Mouse (Mus musculus) testis, adult 2 months (tissue): Measurements from ENCODE around the gene Mrgprb4. TPM values are rescaled to one million over a fixed set of nuclear protein-coding genes. Genes with fewer than 3 reads are reported as not detected.

ENCODE experiments used
- H3K27ac ChIP-seq: fragments of 200-500 bp; 2 replicates; pipeline ENCODE4 v1.5.1; 2012; ENCODE audit warnings: low read depth, low read length; ENCODE audit not compliant: control insufficient read depth, insufficient read depth
- H3K27me3 ChIP-seq: fragments of 200-500 bp; 2 replicates; pipeline ENCODE4 v1.6.1; 2012; ENCODE audit warnings: mild to moderate bottlenecking, low read length, moderate library complexity; ENCODE audit not compliant: control insufficient read depth, insufficient read depth
- H3K36me3 ChIP-seq: fragments of 200-500 bp; 2 replicates; pipeline ENCODE4 v1.6.1; 2012; ENCODE audit warnings: mild to moderate bottlenecking, low read length; ENCODE audit not compliant: control insufficient read depth, insufficient read depth
- H3K4me1 ChIP-seq: fragments of 200-500 bp; 2 replicates; pipeline ENCODE4 v1.6.1; 2012; ENCODE audit warnings: low read length; ENCODE audit not compliant: control insufficient read depth, insufficient read depth
- H3K4me3 ChIP-seq: fragments of 200-500 bp; 2 replicates; pipeline ENCODE4 v1.5.1; 2012; ENCODE audit warnings: low read depth, mild to moderate bottlenecking, low read length, moderate library complexity, mixed read lengths; ENCODE audit not compliant: control insufficient read depth
- CTCF ChIP-seq: fragments of 200-500 bp; IDR thresholded peaks from 2 replicates; pipeline ENCODE4 v1.5.1; 2012; ENCODE audit warnings: low read depth, mild to moderate bottlenecking, inconsistent platforms, low read length, moderate library complexity; ENCODE audit not compliant: control insufficient read depth, insufficient read depth, insufficient replicate concordance
- POLR2A ChIP-seq: fragments of 200-500 bp; IDR thresholded peaks from 2 replicates; pipeline ENCODE4 v1.6.1; 2012; ENCODE audit warnings: low read depth, mild to moderate bottlenecking, inconsistent platforms, low read length, moderate library complexity; ENCODE audit not compliant: control insufficient read depth
- polyA plus RNA-seq: library from polyadenylated mRNA; depleted of rRNA; stranded (reverse); fragments of >200 nt; gene quantifications from 2 replicates; pipeline ENCODE4 v1.2.3, GENCODE M21; 2012; rRNA removed

Gene Mrgprb4
- polyA plus RNA-seq = not detected in 2 replicates

DNA sequence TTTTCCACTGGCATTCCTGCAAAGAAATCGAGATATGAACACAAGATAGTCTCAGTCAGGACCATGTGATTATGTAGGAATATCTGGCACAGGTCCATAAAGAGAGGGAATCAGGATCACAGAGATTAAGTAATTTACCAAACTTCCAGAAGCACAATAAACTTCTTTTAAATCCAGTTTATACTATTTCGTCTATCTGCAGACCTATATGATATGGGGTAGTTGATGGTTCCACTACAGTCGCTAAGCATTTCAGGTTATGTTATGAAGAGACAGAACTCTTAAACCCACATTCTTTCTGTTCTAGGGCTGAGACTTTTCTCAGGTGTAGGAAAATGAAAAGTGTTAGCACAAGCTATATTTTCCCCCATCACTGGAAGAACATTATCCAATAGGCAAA lies at the start of gene Mrgprb4:
Gene Mrgprb4 (minus strand): TSS at position 101 of the 400 bp plus-strand sequence.
- TF ChIP-seq POLR2A (no peak), CTCF (no peak)
- Histone ChIP-seq H3K4me1 (no peaks in the 10 kb centered on the region), H3K27ac (no peak within 1 kb of the TSS), H3K36me3 (no peaks in the 10 kb centered on the region), H3K4me3 (no peak within 1 kb of the TSS), H3K27me3 (no peaks in the 10 kb centered on the region)

- Histone ChIP-seq H3K4me1 (no peaks in the 10 kb centered on the region), H3K27me3 (no peaks in the 10 kb centered on the region), H3K27ac (no peak overlapping the region), H3K4me3 (no peak overlapping the region), H3K36me3 (no peaks in the 10 kb centered on the region)
- no peak for TF ChIP-seq CTCF
- TF ChIP-seq POLR2A = no peak
Observed at GRCm38 (mm10) chr7:48226114-48226513, 27.0 kb upstream of the Mrgprb4 start.

DNA sequence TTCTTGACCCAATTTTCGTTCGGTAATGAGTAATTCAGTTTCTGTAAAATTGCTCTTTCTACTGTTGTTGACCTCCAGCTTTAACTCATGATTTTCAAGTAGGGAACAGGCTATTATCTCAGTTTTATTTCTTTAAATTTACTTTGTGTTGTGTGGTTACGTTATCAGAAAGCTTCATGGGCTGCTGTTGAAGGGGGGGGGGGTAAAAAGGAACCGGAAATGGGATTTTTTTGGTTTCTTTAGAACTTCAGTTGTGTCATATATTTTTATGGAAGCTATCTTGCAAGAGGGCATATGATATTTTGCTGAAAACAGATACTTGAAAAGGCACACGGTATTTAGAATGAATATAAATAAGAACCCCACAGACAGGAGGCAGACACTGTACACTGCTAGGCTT lies 26.0 kb upstream of the Mrgprb4 start:
- Histone ChIP-seq H3K27ac (no peak overlapping the region), H3K4me3 (no peak overlapping the region), H3K36me3 (no peaks in the 10 kb centered on the region), H3K27me3 (no peaks in the 10 kb centered on the region), H3K4me1 (no peaks in the 10 kb centered on the region)
- TF ChIP-seq POLR2A = no peak
- no peak for TF ChIP-seq CTCF

DNA sequence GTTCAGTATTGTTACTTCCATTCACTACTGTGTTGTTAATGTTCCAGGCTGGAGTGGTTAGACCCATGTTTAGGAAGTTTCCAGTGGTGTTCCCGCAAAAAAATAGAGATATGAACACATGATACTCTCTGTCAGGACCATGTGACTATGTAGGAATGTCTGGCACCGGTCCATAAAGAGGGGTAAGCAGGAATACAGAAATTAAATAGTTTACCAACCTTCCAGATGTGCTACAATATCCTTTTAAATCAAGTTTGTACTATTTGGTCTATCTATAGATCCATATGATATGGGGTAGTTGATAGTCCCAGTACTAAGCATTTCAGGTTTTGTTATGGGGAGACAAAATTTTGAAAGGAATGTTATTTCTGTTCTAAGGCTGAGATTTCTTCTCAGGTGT lies 30.2 kb downstream of the Mrgprb4 start, which contains the start of gene Mrgprb5:
Gene Mrgprb5 (minus strand): TSS at position 101 of the 400 bp plus-strand sequence.
- Histone ChIP-seq H3K4me3 (no peak within 1 kb of the TSS), H3K4me1 (no peaks in the 10 kb centered on the region), H3K27ac (no peak within 1 kb of the TSS), H3K27me3 (no peaks in the 10 kb centered on the region), H3K36me3 (no peaks in the 10 kb centered on the region)
- TF ChIP-seq POLR2A (no peak), CTCF (no peak)

- Histone ChIP-seq H3K4me3 (no peak overlapping the region), H3K36me3 (no peaks in the 10 kb centered on the region), H3K27ac (no peak overlapping the region), H3K4me1 (no peaks in the 10 kb centered on the region), H3K27me3 (no peaks in the 10 kb centered on the region)
- TF ChIP-seq CTCF = no peak
- TF ChIP-seq POLR2A = no peak
Observed at GRCm38 (mm10) chr7:48167471-48167870, 31.6 kb downstream of the Mrgprb4 start.

Other genes starting within 250 kb of the Mrgprb4 start
- not detected in 2 replicates for gene Mrgpra4, start 217.2 kb downstream of the Mrgprb4 start, polyA plus RNA-seq
- not detected in 2 replicates for gene Mrgprx1, start 171.7 kb downstream of the Mrgprb4 start, polyA plus RNA-seq
- gene Mrgprb5, start 30.3 kb downstream of the Mrgprb4 start, polyA plus RNA-seq = not detected in 2 replicates
- gene Mrgprb8, start 189.2 kb upstream of the Mrgprb4 start, polyA plus RNA-seq = 0.18 and 0.42 TPM in 2 replicates